9 mouse cellular contexts compared by ENCODE assay signal in the genomic region with DNA sequence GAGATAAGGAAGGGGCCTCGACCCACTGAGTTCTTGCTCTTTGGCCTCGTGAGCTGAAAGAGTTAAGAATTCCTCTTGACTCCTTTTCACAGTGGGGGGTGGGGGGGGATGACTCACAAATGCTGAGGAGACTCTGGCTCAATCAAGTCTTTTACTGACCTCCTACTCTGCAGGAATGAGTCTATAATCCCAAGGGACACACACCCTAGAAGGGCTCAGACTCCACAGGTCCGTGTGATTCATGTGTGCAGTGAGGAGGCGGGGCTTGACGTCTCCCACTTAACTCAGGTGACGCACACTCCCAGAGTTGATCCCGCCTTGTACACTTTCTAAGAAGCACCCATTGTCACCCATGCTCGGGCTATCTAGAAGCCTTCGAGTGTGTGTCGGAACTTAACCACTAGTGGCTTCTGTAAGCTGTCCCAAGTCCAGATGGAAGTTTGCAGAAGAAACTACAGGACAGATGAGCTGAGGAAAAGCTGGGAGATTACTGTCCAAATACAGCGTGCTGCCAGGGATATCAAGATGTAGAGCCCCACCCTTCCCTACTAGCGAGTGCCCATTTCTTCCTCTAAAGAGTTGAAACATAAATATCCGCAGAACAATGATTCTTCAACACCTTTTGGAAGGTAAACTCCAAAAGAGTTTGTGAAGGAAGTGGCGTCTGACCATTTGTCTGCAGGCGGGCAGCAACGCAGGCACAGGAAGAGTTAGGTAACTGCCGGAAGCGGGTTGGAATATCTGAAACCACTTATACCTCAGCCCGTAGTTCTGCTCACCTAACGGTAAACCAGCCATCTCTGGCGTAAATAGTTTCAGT. TPM values are rescaled to one million over a fixed set of nuclear protein-coding genes. Genes with fewer than 3 reads are reported as not detected.
DNase-seq lines count a peak whose midpoint lies in the region; ATAC-seq lines count a peak whose summit lies in the region.
"Had no signal": no experiment of that assay in that cellular context is flagged by ENCODE, and none has a peak within 500 bp of the region (broad histone marks: within the 10 kb centered on the region; RNA-seq: fewer than 3 reads in every experiment).

No protein-coding gene starts in this region.

- H3K4me3 ChIP-seq in heart, embryonic 16.5 days (ENCODE audit: low read length): peak overlapping the region; percentile 19; the same call in 1 of the 2 replicates
- H3K4me3 ChIP-seq: midbrain, embryonic 13.5 days had no signal

- DNase-seq in 3134 (ENCODE audit: extremely low read depth, insufficient read length, low spot score): peak; percentile 86
- DNase-seq in CD4-positive, CD25-positive, alpha-beta regulatory T cell, adult 2 months (ENCODE audit: low read depth, low spot score): peak; percentile 63
- DNase-seq in lung, postnatal 25 days (ENCODE audit: low spot score): peak; percentile 67
- no peak for DNase-seq in layer of hippocampus, adult 9-10 months (ENCODE audit: low spot score)
- no peak for DNase-seq in layer of hippocampus, adult 8-10 months (ENCODE audit: low spot score in 2 of 2)
- DNase-seq in cerebellum, adult 11 months: no peak
- no peak for DNase-seq in kidney, adult 18-20 months

- peak overlapping the region; percentile 39; the same call in 1 of the 2 replicates for H3K9ac ChIP-seq in heart, embryonic 16.5 days (ENCODE audit: low read length)
- H3K9ac ChIP-seq: midbrain, embryonic 13.5 days had no signal

- H3K4me1 ChIP-seq in heart, embryonic 16.5 days (ENCODE audit: control insufficient read depth, insufficient read depth, low read length): peaks cover 28% of the 10 kb centered on the region

- no peaks in the 10 kb centered on the region for H3K27me3 ChIP-seq in heart, embryonic 16.5 days (ENCODE audit: control insufficient read depth, insufficient read depth, low read length)

- peak overlapping the region; percentile 55 for H3K4me2 ChIP-seq in heart, embryonic 16.5 days (ENCODE audit: low read depth, low read length)
- H3K4me2 ChIP-seq: midbrain, embryonic 13.5 days had no signal

- 0 out of 2 replicates have a peak overlapping the region, but pooled peaks have one; percentile 20 for H3K27ac ChIP-seq in heart, embryonic 16.5 days (ENCODE audit: low read length)
- H3K27ac ChIP-seq: midbrain, embryonic 13.5 days had no signal

- H3K36me3 ChIP-seq in heart, embryonic 16.5 days (ENCODE audit: control insufficient read depth, insufficient read depth): peaks cover 4% of the 10 kb centered on the region; the same call in 1 of the 2 replicates
- H3K36me3 ChIP-seq: midbrain, embryonic 13.5 days had no signal

- ATAC-seq in heart, embryonic 16.5 days (replicated peaks; ENCODE audit: extremely low read depth, insufficient read depth, low FRiP score): peak; percentile 64; the same call in 1 of the 2 replicates
- ATAC-seq: midbrain, embryonic 13.5 days had no signal

- H3K9me3 ChIP-seq in heart, embryonic 16.5 days (replicated peaks; ENCODE audit: control insufficient read depth, low read length): no peaks in the 10 kb centered on the region
- H3K9me3 ChIP-seq: midbrain, embryonic 13.5 days had no signal

- WGBS in heart, embryonic 16.5 days: 32% methylated on average over 21 of the region's 21 CpGs

RNA-seq across cellular contexts. Expression of gene Dnmbp, which starts 23.2 kb away (rescaled TPM):
- polyA plus RNA-seq in heart, embryonic 16.5 days (2015; fragmentation: Nextera tagmentation; extraction: Ambion mirVana): 8.5 and 9.8 TPM in 2 replicates
- 10 to 100 TPM; 10.8 to 13.3 (median 11.7) TPM for total RNA-seq in layer of hippocampus, adult 8-10 months (2022)

Comparison
In these comparisons a context has a peak if more than half of its experiments do, and no peak if none do; other contexts are left out.
1. DNase-seq: peak in 3134 (single experiment), CD4-positive, CD25-positive, alpha-beta regulatory T cell, adult 2 months (single experiment) and lung, postnatal 25 days (single experiment); none in layer of hippocampus, adult 9-10 months (single experiment), layer of hippocampus, adult 8-10 months (0 of 2), cerebellum, adult 11 months (single experiment) and kidney, adult 18-20 months (single experiment).